Mouse (Mus musculus) frontal cortex, postnatal 25 days (tissue): ENCODE results near the gene Kl.
A peak's percentile ranks its signal among the peaks of the same experiment; 100 is the strongest.

Experiments
- DNase-seq, 2 experiments: peaks; one replicate each; pipeline ENCODE4 v3.0.0; 2022; ENCODE audit warnings: low spot score in 2 of 2

Gene Kl

GRCm38 (mm10) chr5:150962756-150963155, 10.3 kb downstream of the Kl start:
- no peak for DNase-seq

GRCm38 (mm10) chr5:150967925-150968324, 15.5 kb downstream of the Kl start:
- no peak for DNase-seq

- DNase-seq: no peak
Observed at GRCm38 (mm10) chr5:150970551-150970950, 18.1 kb downstream of the Kl start.

- DNase-seq: no peak
Observed at GRCm38 (mm10) chr5:150971126-150971525, 18.7 kb downstream of the Kl start.

GRCm38 (mm10) chr5:150974226-150974625, 21.8 kb downstream of the Kl start:
- DNase-seq: no peak

GRCm38 (mm10) chr5:150977383-150977958, 25.1 kb downstream of the Kl start:
- DNase-seq: no peak

GRCm38 (mm10) chr5:150979341-150980136, 27.1 kb downstream of the Kl start:
- DNase-seq: no peak

- no peak for DNase-seq
Observed at GRCm38 (mm10) chr5:150982082-150982481, 29.7 kb downstream of the Kl start.

GRCm38 (mm10) chr5:150994096-150994495, 41.7 kb downstream of the Kl start:
- no peak for DNase-seq

- DNase-seq: no peak
Observed at GRCm38 (mm10) chr5:150996586-150996985, 44.2 kb downstream of the Kl start.

GRCm38 (mm10) chr5:151001111-151001510, 48.7 kb downstream of the Kl start:
- DNase-seq: no peak

GRCm38 (mm10) chr5:151002051-151002450, 49.6 kb downstream of the Kl start:
- DNase-seq: no peak

GRCm38 (mm10) chr5:151004216-151004755, 51.9 kb downstream of the Kl start:
- DNase-seq: no peak

GRCm38 (mm10) chr5:151018450-151018849, 66.0 kb downstream of the Kl start:
- no peak for DNase-seq

GRCm38 (mm10) chr5:151018959-151019358, 66.6 kb downstream of the Kl start:
- DNase-seq: no peak

GRCm38 (mm10) chr5:151020031-151020820, 67.8 kb downstream of the Kl start:
- DNase-seq: no peak

- DNase-seq: no peak
Observed at GRCm38 (mm10) chr5:151020831-151021230, 68.4 kb downstream of the Kl start.

GRCm38 (mm10) chr5:151022026-151022425, 69.6 kb downstream of the Kl start:
- DNase-seq: no peak

GRCm38 (mm10) chr5:151022939-151023338, 70.5 kb downstream of the Kl start:
- DNase-seq: no peak

GRCm38 (mm10) chr5:151023461-151023860, 71.1 kb downstream of the Kl start:
- peak; percentile 22 to 28 for DNase-seq

- no peak for DNase-seq
Observed at GRCm38 (mm10) chr5:151024483-151024882, 72.1 kb downstream of the Kl start.

- no peak for DNase-seq
Observed at GRCm38 (mm10) chr5:151026069-151026468, 73.7 kb downstream of the Kl start.
